Mouse (Mus musculus) stomach, postnatal 0 days (tissue): ENCODE measurements around the gene 1700014D04Rik.

Experiments used
- CTCF ChIP-seq: IDR thresholded peaks from 2 replicates; pipeline ENCODE4 v1.5.1; 2016; ENCODE audit warnings: antibody characterized with exemption, low read depth, mild to moderate bottlenecking, moderate library complexity
- EP300 ChIP-seq: optimal IDR thresholded peaks from 2 replicates; pipeline ENCODE3; 2016; ENCODE audit warnings: antibody characterized with exemption

DNA sequence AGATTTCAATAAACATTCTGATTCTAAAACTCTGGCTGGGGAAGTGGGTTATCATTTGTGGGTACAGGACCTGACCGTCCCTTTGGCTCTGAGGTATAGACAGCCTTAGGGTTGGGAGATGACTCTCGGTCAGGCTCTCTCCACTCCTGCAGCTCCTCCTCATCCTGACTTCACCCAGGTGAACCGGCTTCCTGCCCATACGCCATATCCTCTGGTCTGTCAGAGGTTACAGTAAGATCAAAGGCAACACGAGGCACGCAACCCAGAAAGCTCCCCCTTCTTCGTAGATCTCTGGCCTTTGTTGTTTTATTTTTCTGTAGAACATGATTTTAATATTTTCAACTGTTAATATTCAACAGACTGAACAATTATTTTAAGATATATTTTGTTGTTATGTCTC lies 50.8 kb downstream of the 1700014D04Rik start:
- TF ChIP-seq CTCF, result no peak
- no peak for TF ChIP-seq EP300
